Mouse (Mus musculus): Measurements from ENCODE around the gene Gm42674.

GRCm38 (mm10) chr3:90552231-90552630 is 49.5 kb upstream of the Gm42674 start:
- TF ChIP-seq MAFK (IDR thresholded peaks at IDR 0.05; ENCODE audit: insufficient read depth, low read depth, low read length) (no peak), HCFC1 (IDR thresholded peaks at IDR 0.05; ENCODE audit: borderline replicate concordance, insufficient read depth, low read length) (no peak)

Data from ES-E14 (cell line).